Mouse (Mus musculus) heart, embryonic 13.5 days (tissue): ENCODE data around the gene Slc41a3. TPM values are rescaled to one million over a fixed set of nuclear protein-coding genes. Genes with fewer than 3 reads are reported as not detected.
A peak's percentile ranks its signal among the peaks of the same experiment; 100 is the strongest.

Source experiments
- ATAC-seq: fragments of 200-750 bp; cut with Nextera tagmentation; 2 replicates; pipeline ENCODE4 v1.8.0; 2017; ENCODE audit warnings: moderate TSS enrichment; ENCODE audit not compliant: insufficient number of reproducible peaks, low FRiP score, low TSS enrichment; ENCODE audit errors: extremely low read depth
- H3K27ac ChIP-seq: fragments of 300-500 bp; sonication (generic); replicated peaks from 2 replicates; pipeline ENCODE4 v1.5.1; 2015; ENCODE audit warnings: moderate library complexity, mild to moderate bottlenecking, inconsistent platforms
- H3K27me3 ChIP-seq: fragments of 300-500 bp; sonication (generic); replicated peaks from 2 replicates; pipeline ENCODE4 v1.6.1; 2015; ENCODE audit warnings: mild to moderate bottlenecking, inconsistent platforms
- H3K36me3 ChIP-seq: fragments of 300-500 bp; sonication (generic); 2 replicates; pipeline ENCODE4 v1.6.1; 2015; ENCODE audit warnings: mild to moderate bottlenecking, inconsistent platforms
- H3K4me1 ChIP-seq: fragments of 300-500 bp; sonication (generic); 2 replicates; pipeline ENCODE4 v1.6.1; 2015; ENCODE audit warnings: inconsistent platforms
- H3K4me2 ChIP-seq: fragments of 300-500 bp; sonication (generic); 2 replicates; pipeline ENCODE4 v1.6.1; 2015; ENCODE audit warnings: inconsistent platforms, mild to moderate bottlenecking, moderate library complexity
- H3K4me3 ChIP-seq: fragments of 300-500 bp; sonication (generic); 2 replicates; pipeline ENCODE4 v1.5.1; 2015; ENCODE audit warnings: moderate library complexity, mild to moderate bottlenecking, inconsistent platforms
- H3K9ac ChIP-seq: fragments of 300-500 bp; sonication (generic); 2 replicates; pipeline ENCODE4 v1.6.1; 2015; ENCODE audit warnings: inconsistent platforms, mild to moderate bottlenecking, moderate library complexity
- H3K9me3 ChIP-seq: fragments of 300-500 bp; sonication (generic); 2 replicates; pipeline ENCODE4 v1.6.1; 2016; ENCODE audit warnings: inconsistent platforms
- WGBS: fragments of 180-500 bp; shearing (Covaris S2); methylation state at CpG from one replicate; pipeline ENCODE4 v1.1.7; 2015; ENCODE audit warnings: mixed read lengths; 5-methylcytosine and 5-hydroxymethylcytosine counted together
- microRNA-seq: library from miRNA; unstranded; fragments of <30 nt; microRNA quantifications from one replicate; pipeline ENCODE4, GENCODE M21; 2016
- polyA plus RNA-seq: library from polyadenylated mRNA; unstranded; fragments of >200 nt; fragmentation: Nextera tagmentation; extraction: Ambion mirVana; gene quantifications from 2 replicates; pipeline ENCODE4 v1.2.1, GENCODE M21; 2015

Gene Slc41a3
- polyA plus RNA-seq, 1 experiment from 2014 or later: 12.1 TPM

DNA sequence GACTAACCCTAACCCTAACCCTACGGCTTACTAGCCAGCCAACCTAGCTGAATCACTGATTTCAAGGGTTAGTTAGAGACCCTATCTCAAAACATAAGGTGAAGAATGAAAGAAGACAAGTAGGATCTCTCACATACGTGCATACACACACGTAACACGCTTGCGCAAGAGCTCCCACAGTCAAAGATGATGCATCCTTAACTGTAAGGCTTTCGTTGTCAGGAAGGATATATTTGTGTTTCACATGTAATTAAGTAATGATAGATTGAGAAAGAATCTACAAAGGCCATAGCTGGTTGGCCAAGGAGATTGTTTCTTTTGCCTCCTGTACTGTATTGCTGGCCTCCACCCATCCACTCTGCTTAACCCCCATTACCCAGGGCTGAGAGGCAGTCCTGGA is 83.5 kb downstream of the Slc41a3 start:
- ATAC-seq: no peak
- Histone ChIP-seq H3K27me3 (no peaks in the 10 kb centered on the region), H3K9me3 (no peaks in the 10 kb centered on the region), H3K27ac (peak overlapping the region; percentile 93), H3K4me2 (no peak overlapping the region), H3K36me3 (peaks cover 97% of the 10 kb centered on the region), H3K4me1 (peaks cover 76% of the 10 kb centered on the region), H3K9ac (peak overlapping the region; percentile 72; the same call in 1 of the 2 replicates), H3K4me3 (no peak overlapping the region)
- 92% methylated on average over 6 of the region's 6 CpGs for WGBS

DNA sequence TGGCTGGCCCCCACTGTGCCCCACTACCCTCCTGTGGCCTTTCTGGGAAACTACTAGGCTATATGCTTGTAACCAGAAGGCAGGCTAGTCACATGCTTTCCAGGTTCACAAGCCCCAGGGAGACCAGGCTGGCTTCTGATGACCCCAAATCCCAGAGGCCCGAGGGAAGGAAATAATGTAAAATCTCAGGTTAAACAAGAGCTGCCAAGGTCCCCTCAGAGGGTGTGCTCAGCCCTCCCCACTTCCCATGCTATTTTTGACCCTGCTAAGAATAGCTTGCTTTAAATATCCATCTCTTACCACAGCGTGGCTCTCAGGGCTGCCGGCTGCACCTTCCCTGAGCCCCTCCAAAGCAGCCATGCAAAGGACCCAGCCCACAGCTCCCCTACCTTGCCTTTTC is 84.2 kb downstream of the Slc41a3 start:
- peak overlapping the region; percentile 49 for H3K4me2 ChIP-seq
- no peak overlapping the region for H3K4me3 ChIP-seq
- WGBS: 29% methylated on average over 3 of the region's 3 CpGs
- H3K9ac ChIP-seq: peak overlapping the region; percentile 72
- ATAC-seq: peak; percentile 43; the same call in 1 of the 2 replicates
- peaks cover 97% of the 10 kb centered on the region for H3K36me3 ChIP-seq
- no peaks in the 10 kb centered on the region for H3K27me3 ChIP-seq
- peaks cover 70% of the 10 kb centered on the region for H3K4me1 ChIP-seq
- no peaks in the 10 kb centered on the region for H3K9me3 ChIP-seq
- peak overlapping the region; percentile 93 for H3K27ac ChIP-seq

DNA sequence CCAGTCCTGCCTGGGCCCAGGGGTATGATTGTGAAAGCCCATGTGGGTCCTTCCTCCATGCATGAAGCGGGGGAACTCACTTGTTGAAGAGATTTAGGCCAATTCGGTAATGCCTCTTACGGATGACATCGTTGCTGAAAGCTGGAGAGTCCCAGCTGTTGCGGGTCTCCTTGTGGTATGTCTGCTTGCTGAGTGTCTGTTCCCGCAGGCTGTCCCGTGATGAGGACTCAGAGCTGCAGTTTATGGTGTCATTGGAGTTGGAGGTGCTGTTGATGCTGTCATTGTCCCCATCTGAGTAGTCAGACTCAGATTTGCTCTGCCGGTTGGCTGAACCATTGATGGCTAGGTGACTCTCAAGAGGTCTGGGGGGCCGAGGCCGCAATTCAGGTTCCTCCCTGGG is 85.0 kb downstream of the Slc41a3 start:
- peak overlapping the region; percentile 49 for H3K4me2 ChIP-seq
- H3K27ac ChIP-seq: peak overlapping the region; percentile 93
- H3K4me1 ChIP-seq: peaks cover 62% of the 10 kb centered on the region
- H3K36me3 ChIP-seq: peaks cover 97% of the 10 kb centered on the region
- no peak for ATAC-seq
- no peaks in the 10 kb centered on the region for H3K27me3 ChIP-seq
- no peak overlapping the region for H3K4me3 ChIP-seq
- 56% methylated on average over 10 of the region's 10 CpGs for WGBS
- no peaks in the 10 kb centered on the region for H3K9me3 ChIP-seq
- peak overlapping the region; percentile 62 for H3K9ac ChIP-seq

DNA sequence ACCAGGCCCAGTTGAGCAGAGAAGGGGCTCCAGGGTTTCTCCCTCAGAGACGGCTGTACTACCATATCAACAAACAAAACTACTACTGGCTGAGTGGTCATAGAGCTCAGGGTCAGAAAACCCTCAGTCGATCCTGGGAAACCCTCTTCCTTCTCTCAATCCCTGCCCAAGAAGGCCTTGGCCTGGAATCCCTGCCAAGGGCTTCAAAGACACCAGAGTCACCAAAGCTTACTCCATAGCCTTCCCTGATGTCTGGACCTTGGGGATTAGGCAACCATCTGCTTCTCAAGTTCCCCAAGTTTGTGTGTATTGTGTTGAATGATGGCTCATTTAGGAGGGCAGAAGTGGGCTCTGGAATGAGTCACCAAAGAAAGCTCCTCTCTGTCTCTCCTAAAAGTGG is 87.4 kb downstream of the Slc41a3 start:
- no peak overlapping the region for H3K9ac ChIP-seq
- peaks cover 85% of the 10 kb centered on the region for H3K36me3 ChIP-seq
- no peaks in the 10 kb centered on the region for H3K27me3 ChIP-seq
- WGBS: 67% methylated on average over 2 of the region's 2 CpGs
- peaks cover 58% of the 10 kb centered on the region for H3K4me1 ChIP-seq
- no peak for ATAC-seq
- H3K9me3 ChIP-seq: no peaks in the 10 kb centered on the region
- H3K4me3 ChIP-seq: no peak overlapping the region
- no peak overlapping the region for H3K4me2 ChIP-seq
- no peak overlapping the region for H3K27ac ChIP-seq

DNA sequence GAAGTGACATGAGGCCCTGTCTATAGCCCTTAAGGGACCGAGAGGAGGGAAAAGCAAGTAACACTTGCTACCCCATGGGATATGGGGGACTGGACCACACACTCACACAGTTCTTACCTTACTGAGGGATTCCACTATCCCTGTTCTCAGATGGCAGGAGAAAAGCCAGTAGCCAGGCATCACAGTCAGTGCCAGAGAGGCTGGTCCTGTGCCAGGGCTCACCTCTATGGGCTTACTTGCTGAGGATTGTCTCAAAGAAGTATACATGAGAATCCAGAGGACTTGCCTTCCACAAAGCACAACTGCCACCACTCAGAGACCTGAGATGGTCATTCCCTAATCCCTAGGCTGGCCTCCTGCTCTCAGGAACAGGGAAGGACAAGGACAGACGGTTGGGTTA is 87.9 kb downstream of the Slc41a3 start:
- H3K4me2 ChIP-seq: no peak overlapping the region
- H3K4me1 ChIP-seq: peaks cover 58% of the 10 kb centered on the region
- H3K27ac ChIP-seq: no peak overlapping the region
- ATAC-seq: no peak
- no peaks in the 10 kb centered on the region for H3K9me3 ChIP-seq
- H3K9ac ChIP-seq: no peak overlapping the region
- no peak overlapping the region for H3K4me3 ChIP-seq
- no peaks in the 10 kb centered on the region for H3K27me3 ChIP-seq
- peaks cover 80% of the 10 kb centered on the region for H3K36me3 ChIP-seq
- 72% methylated on average over 2 of the region's 2 CpGs for WGBS

DNA sequence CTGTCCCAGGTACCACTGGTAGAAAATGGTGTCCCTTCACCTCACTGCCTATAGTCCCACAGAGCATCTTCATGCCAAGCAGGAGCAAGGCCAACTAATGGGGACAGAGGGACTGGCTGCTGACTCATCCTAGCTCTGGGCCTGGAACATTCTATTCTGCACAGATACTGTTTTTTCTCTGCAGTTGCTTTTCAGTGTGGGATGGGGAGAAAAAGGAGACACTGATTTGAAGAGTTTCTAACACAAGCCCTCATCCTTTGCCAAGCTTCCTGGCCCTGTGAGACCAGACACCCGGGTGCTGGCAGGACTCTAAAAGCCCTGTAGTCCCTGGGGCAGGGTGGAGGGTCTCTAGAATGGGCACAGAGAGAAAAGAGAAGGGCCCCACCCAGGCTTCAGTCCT is 91.2 kb downstream of the Slc41a3 start:
- ATAC-seq: no peak
- Histone ChIP-seq H3K27me3 (no peaks in the 10 kb centered on the region), H3K9me3 (no peaks in the 10 kb centered on the region), H3K27ac (peak overlapping the region; percentile 45), H3K9ac (no peak overlapping the region), H3K4me2 (no peak overlapping the region), H3K4me3 (no peak overlapping the region), H3K36me3 (peaks cover 47% of the 10 kb centered on the region), H3K4me1 (peaks cover 61% of the 10 kb centered on the region)
- 76% methylated on average over 1 of the region's 1 CpGs for WGBS

Small RNA genes within 50 kb of the gene (microRNA-seq; reads per million reads assigned to microRNA genes)
- not detected for gene Gm24816

Other genes starting within 250 kb of the Slc41a3 start
- gene Zxdc, start 235.2 kb upstream of the Slc41a3 start, polyA plus RNA-seq: 5.4 and 5.5 TPM in 2 replicates
- gene Cfap100, start 175.9 kb upstream of the Slc41a3 start, polyA plus RNA-seq: 0.05 and 0.28 TPM in 2 replicates
- 5.8 and 7.9 TPM in 2 replicates for gene Klf15, start 142.1 kb upstream of the Slc41a3 start, polyA plus RNA-seq
- 1.1 and 1.5 TPM in 2 replicates for gene Aldh1l1, start 118.3 kb upstream of the Slc41a3 start, polyA plus RNA-seq